Mouse (Mus musculus) ES-Bruce4 (cell line): Measurements from ENCODE around the gene 2410015M20Rik.

Experiments
- CTCF ChIP-seq: IDR thresholded peaks from one replicate; pipeline ENCODE4 v1.8.1; 2011; ENCODE audit warnings: low read depth, low read length
- EP300 ChIP-seq: IDR thresholded peaks from 2 replicates; pipeline ENCODE4 v1.6.1; 2011; ENCODE audit warnings: low read depth, low read length; ENCODE audit not compliant: insufficient read depth

DNA sequence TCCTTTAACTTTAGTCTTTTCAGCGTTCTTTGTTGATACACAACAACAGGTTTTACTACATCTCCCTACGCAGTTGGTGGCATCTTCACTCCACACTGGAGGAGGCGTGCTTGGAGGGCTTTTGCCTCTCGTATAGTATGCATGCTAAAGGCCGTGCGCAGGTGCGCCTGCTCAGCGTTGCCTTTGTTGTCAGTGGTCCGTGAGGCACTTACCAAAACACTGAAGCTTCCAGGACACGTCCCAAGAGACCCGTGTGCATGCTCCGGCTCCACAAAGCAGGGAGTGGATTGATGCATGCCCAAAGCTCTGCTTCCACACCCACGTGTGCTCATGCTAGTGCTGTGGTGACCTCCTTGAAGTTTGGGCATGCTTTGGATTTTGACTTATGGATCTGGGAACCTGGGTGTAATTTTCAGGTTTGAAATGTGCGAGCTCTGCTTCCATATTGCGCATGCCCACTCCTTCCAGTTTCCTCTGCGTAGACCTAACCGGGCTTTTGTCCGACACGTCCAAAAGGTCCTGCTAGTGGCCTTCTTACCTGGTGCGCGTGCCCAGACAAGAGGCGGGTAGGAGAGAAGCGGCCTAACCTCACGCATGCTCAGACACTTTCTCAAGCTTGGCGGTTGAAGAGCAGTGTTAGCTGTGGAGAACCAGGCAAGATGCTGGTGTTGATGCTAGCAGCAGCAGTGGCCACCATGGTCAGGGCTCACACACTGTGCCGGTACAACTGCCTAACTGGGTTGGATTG, 18.1 kb upstream of the 2410015M20Rik start, which contains the start of gene Catsperd:
- TF ChIP-seq EP300, result no peak
- TF ChIP-seq CTCF, result no peak
